Mouse (Mus musculus) layer of hippocampus, adult 9-11 months (tissue): Measurements from ENCODE around the gene Ntm.

Experiments
- DNase-seq: peaks from one replicate; pipeline ENCODE4 v3.0.0; 2022

Gene Ntm

DNA sequence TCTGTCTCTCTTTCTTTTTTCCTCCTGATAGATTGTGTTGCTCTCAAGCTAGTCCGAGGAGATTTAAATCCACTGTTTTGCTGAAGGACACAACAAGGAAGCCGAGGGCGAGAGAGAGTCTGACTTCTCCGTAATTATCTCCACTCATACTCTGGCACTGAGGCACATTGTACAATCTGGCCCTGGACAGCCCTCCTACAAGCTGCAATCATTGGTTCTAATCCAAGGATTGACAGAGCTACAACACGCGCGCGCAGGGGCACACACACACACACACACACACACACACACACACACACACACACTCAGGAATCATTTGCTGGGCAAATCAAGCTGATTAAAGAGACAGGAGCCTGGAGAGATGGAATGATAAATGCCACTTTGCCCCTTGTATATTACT, at the start of gene Ntm:
TSS of gene Ntm (minus strand) at position 164 of the 400 bp plus-strand sequence.
- peak; percentile 70 for DNase-seq

DNA sequence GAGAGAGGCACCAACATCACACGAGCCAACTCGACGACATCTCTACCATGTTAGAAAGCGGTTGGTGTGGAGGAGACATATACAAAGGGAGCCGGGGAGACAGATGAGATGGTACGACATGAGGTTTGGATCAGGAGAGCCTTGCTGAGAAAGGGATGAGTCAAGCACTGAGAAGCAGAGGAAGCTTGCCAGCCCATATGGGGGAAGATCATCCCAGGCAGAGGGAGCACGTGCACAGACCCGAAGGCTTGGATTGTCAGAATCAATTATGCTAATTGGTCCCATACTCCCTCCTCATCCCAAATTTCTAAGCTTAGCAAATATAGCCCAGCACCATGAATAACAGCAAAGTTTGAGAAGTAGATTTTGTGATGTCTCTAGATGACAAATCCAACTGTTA, 42.8 kb upstream of the Ntm start:
- DNase-seq: peak; percentile 60

- DNase-seq: peak; percentile 54
Observed at GRCm38 (mm10) chr9:30003612-30004011, 40.7 kb upstream of the Ntm start.

- DNase-seq: no peak
Observed at GRCm38 (mm10) chr9:29981177-29981915, 18.4 kb upstream of the Ntm start.

GRCm38 (mm10) chr9:29961954-29962867, 730 bp downstream of the Ntm start:
- no peak for DNase-seq

- DNase-seq: no peak
Observed at GRCm38 (mm10) chr9:29961512-29961911, 1.4 kb downstream of the Ntm start.

- no peak for DNase-seq
Observed at GRCm38 (mm10) chr9:29960741-29961140, 2.2 kb downstream of the Ntm start.

- DNase-seq: no peak
Observed at GRCm38 (mm10) chr9:29960236-29960635, 2.7 kb downstream of the Ntm start.

- no peak for DNase-seq
Observed at GRCm38 (mm10) chr9:29956936-29957335, 6.0 kb downstream of the Ntm start.

DNA sequence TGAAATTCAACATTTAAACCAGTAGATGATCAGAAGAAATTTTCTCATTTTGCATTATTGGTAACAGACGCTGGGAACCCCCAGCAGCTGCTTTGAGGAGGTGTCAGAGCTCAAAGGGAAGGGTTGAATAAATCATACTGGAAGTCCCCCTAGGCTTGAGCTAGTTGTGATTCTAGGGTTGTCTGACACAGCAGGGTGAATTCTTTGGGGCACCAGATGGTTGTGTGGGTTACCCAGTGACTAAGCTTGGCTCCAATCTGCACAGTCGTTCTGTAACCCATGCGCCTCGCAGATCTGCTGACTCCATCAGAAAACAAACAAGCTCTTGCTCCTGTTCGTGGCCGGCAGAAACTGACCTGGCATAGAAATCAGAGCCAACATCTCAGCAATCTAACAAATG, 8.9 kb downstream of the Ntm start:
- DNase-seq: peak; percentile 86

DNA sequence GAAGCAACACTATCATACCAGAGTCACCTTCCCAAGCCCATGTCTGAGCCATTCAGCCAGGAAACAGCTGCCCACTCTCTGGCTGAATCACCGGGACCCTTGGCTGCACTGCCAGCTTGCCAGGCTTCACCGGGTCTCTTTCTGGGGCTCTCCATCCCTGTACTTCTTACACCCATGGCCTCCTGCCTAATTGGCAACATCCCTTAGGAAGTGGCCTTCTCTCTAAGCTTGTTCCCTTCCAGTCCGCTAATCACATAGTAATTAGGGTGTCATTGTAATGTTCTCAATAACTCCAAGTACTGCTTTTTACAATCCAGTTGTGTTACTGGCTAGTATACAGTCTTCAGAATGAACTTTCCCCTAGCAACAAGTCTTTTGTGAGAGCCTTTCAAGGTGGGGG, 13.9 kb downstream of the Ntm start:
- DNase-seq: peak; percentile 49

- DNase-seq: no peak
Observed at GRCm38 (mm10) chr9:29943209-29944070, 19.5 kb downstream of the Ntm start.

- DNase-seq: peak; percentile 21
Observed at GRCm38 (mm10) chr9:29942183-29942952, 20.6 kb downstream of the Ntm start.

- no peak for DNase-seq
Observed at GRCm38 (mm10) chr9:29939517-29940034, 23.4 kb downstream of the Ntm start.

DNA sequence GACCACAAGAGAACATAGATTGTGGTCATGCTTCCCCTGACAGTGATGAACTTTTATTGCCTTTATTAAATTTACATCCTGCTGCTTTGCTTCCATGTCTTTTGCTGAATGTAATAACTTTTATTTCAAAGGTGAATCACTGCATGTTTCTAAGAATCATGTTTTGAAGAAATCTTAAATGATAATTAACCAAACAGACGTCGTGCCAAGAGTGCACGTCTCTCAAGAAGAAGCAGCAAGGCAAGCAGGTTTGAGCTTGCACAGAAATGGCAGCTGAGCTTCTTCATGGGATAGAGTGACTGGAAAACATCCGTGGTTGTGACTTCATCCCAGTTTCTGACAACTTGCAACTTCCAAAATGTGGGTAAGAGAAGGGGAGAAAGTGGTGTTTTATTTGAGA, 34.1 kb downstream of the Ntm start:
- DNase-seq: no peak

DNA sequence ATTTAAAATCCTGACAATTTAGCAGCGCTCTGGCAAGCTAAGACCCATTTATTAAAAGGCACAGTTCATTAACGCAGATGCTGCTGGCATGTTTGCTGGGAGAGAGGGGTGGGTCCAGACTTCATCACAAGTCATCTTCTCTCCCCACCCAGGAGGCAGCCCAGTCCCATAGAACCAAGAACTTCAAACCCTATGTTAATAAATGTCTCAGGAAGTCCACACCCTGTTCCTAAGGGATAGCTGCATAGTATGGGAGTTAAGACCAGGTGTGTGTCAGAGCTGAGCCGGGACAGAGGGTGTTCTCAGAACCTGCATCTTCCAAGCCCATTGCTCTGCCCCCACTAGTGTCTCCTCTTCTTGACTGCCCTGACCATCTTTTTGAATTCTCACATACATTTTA, 37.6 kb downstream of the Ntm start:
- DNase-seq: no peak

- DNase-seq: no peak
Observed at GRCm38 (mm10) chr9:29898406-29899054, 64.4 kb downstream of the Ntm start.

GRCm38 (mm10) chr9:29897448-29897847, 65.5 kb downstream of the Ntm start:
- no peak for DNase-seq

DNA sequence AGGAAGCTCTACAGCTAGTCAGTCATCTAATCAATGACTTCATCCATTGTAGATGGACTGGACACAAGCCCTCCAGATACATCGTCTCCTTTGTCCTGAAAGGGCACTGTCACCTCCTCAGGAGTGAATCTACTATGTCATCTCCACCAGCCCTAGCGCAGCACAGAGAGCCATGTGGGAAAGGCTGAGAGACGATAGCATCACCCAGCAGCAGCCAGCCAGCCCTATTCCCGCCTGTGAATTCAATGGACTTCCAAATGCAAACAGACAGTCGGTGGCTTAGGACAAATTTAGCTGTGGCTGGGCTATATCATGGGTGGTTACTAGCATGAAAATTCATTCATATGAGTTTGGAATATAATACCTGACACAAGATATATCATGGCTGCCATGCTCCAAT, 70.1 kb downstream of the Ntm start:
- no peak for DNase-seq

- no peak for DNase-seq
Observed at GRCm38 (mm10) chr9:29888712-29889111, 74.2 kb downstream of the Ntm start.

DNA sequence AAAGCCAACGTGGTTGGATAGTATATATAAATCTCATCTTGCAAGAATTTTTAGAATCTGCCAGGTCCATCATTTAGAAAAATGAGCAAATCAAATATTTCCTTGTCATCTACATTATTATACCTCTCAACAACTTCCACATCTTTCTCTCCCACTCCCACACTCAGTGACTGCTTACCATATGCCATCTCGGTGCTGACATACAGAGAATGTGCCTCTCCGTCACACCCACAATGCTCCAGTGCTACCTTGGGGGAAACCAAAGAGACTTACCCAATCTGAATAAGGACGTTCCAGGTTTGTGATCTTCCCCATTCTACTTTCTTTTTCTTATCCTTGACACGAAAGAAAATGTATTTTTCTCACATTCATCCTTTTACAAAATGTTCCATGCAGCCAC, 75.0 kb downstream of the Ntm start:
- DNase-seq: no peak

- DNase-seq: no peak
Observed at GRCm38 (mm10) chr9:29884062-29884461, 78.9 kb downstream of the Ntm start.
